Mouse (Mus musculus) liver, embryonic 15.5 days (tissue): ENCODE measurements around the gene Mrps23. TPM values are rescaled to one million over a fixed set of nuclear protein-coding genes. Genes with fewer than 3 reads are reported as not detected.

Experiments
- ATAC-seq: fragments of 200-750 bp; cut with Nextera tagmentation; 2 replicates; pipeline ENCODE4 v1.8.0; 2017; ENCODE audit warnings: moderate number of reproducible peaks, mild to moderate bottlenecking, moderate library complexity; ENCODE audit not compliant: insufficient read depth
- H3K27ac ChIP-seq: fragments of 300-500 bp; sonication (generic); replicated peaks from 2 replicates; pipeline ENCODE4 v1.5.1; 2015; ENCODE audit warnings: mild to moderate bottlenecking, inconsistent platforms
- H3K27me3 ChIP-seq: fragments of 300-500 bp; sonication (generic); 2 replicates; pipeline ENCODE4 v1.6.1; 2015; ENCODE audit warnings: mild to moderate bottlenecking, inconsistent platforms
- H3K36me3 ChIP-seq: fragments of 300-500 bp; sonication (generic); replicated peaks from 2 replicates; pipeline ENCODE4 v1.6.1; 2015; ENCODE audit warnings: moderate library complexity, mild to moderate bottlenecking, inconsistent platforms
- H3K4me1 ChIP-seq: fragments of 300-500 bp; sonication (generic); replicated peaks from 2 replicates; pipeline ENCODE4 v1.6.1; 2015; ENCODE audit warnings: inconsistent platforms
- H3K4me2 ChIP-seq: fragments of 300-500 bp; sonication (generic); 2 replicates; pipeline ENCODE4 v1.6.1; 2015; ENCODE audit warnings: moderate library complexity, mild to moderate bottlenecking, inconsistent platforms
- H3K4me3 ChIP-seq: fragments of 300-500 bp; sonication (generic); replicated peaks from 2 replicates; pipeline ENCODE4 v1.5.1; 2015; ENCODE audit warnings: mild to moderate bottlenecking, inconsistent platforms
- H3K9ac ChIP-seq: fragments of 300-500 bp; sonication (generic); 2 replicates; pipeline ENCODE4 v1.6.1; 2015; ENCODE audit warnings: moderate library complexity, mild to moderate bottlenecking, inconsistent platforms
- H3K9me3 ChIP-seq: fragments of 300-500 bp; sonication (generic); replicated peaks from 2 replicates; pipeline ENCODE4 v1.6.1; 2016; ENCODE audit warnings: inconsistent platforms
- WGBS: fragments of 180-500 bp; shearing (Covaris S2); methylation state at CpG from one replicate; pipeline ENCODE4 v1.1.7; 2015; ENCODE audit warnings: mixed read lengths; ENCODE audit not compliant: insufficient replicate concordance; 5-methylcytosine and 5-hydroxymethylcytosine counted together
- polyA plus RNA-seq: library from polyadenylated mRNA; unstranded; fragments of >200 nt; fragmentation: Nextera tagmentation; extraction: Ambion mirVana; gene quantifications from 2 replicates; pipeline ENCODE4 v1.2.1, GENCODE M21; 2015

Mrps23 gene
- polyA plus RNA-seq, 1 experiment from 2014 or later = 26.9 TPM

GRCm38 (mm10) chr11:88180467-88180958 is 23.7 kb upstream of the Mrps23 start:
- Histone ChIP-seq H3K27me3 (no peaks in the 10 kb centered on the region; the same call in 1 of the 2 replicates), H3K36me3 (no peaks in the 10 kb centered on the region), H3K9me3 (no peaks in the 10 kb centered on the region), H3K4me2 (no peak overlapping the region), H3K9ac (no peak overlapping the region), H3K27ac (0 out of 2 replicates have a peak overlapping the region, but pooled peaks have one; percentile 38), H3K4me3 (no peak overlapping the region), H3K4me1 (peaks cover 10% of the 10 kb centered on the region)
- ATAC-seq = no peak
- 43% methylated on average over 6 of the region's 6 CpGs for WGBS

- H3K9me3 ChIP-seq = no peaks in the 10 kb centered on the region
- no peaks in the 10 kb centered on the region for H3K36me3 ChIP-seq
- 15% methylated on average over 16 of the region's 16 CpGs for WGBS
- ATAC-seq = peak; percentile 57
- peaks cover 10% of the 10 kb centered on the region for H3K4me1 ChIP-seq
- H3K27me3 ChIP-seq = peaks cover 5% of the 10 kb centered on the region
- no peak overlapping the region for H3K4me3 ChIP-seq
- no peak overlapping the region for H3K4me2 ChIP-seq
- no peak overlapping the region for H3K9ac ChIP-seq
- H3K27ac ChIP-seq = 0 out of 2 replicates have a peak overlapping the region, but pooled peaks have one; percentile 38
These were observed 23.1 kb upstream of the Mrps23 start for GRCm38 (mm10) chr11:88180959-88181619.

- Histone ChIP-seq H3K27ac (no peak overlapping the region), H3K27me3 (peaks cover 33% of the 10 kb centered on the region), H3K4me1 (peaks cover 20% of the 10 kb centered on the region), H3K4me3 (no peak overlapping the region), H3K36me3 (no peaks in the 10 kb centered on the region), H3K4me2 (no peak overlapping the region), H3K9me3 (no peaks in the 10 kb centered on the region), H3K9ac (no peak overlapping the region)
- ATAC-seq = no peak
- WGBS = 42% methylated on average over 17 of the region's 17 CpGs
These were observed 19.5 kb upstream of the Mrps23 start for GRCm38 (mm10) chr11:88184632-88185180.

- no peak overlapping the region for H3K4me2 ChIP-seq
- no peaks in the 10 kb centered on the region for H3K36me3 ChIP-seq
- no peak overlapping the region for H3K4me3 ChIP-seq
- peaks cover 48% of the 10 kb centered on the region for H3K27me3 ChIP-seq
- no peak overlapping the region for H3K27ac ChIP-seq
- H3K9ac ChIP-seq = no peak overlapping the region
- WGBS = 62% methylated on average over 14 of the region's 14 CpGs
- ATAC-seq = no peak
- H3K4me1 ChIP-seq = peaks cover 11% of the 10 kb centered on the region
- H3K9me3 ChIP-seq = no peaks in the 10 kb centered on the region
These were observed 17.9 kb upstream of the Mrps23 start for GRCm38 (mm10) chr11:88186078-88186946.

GRCm38 (mm10) chr11:88186947-88187243 is 17.3 kb upstream of the Mrps23 start:
- H3K4me2 ChIP-seq = no peak overlapping the region
- no peaks in the 10 kb centered on the region for H3K9me3 ChIP-seq
- no peaks in the 10 kb centered on the region for H3K36me3 ChIP-seq
- 35% methylated on average over 2 of the region's 2 CpGs for WGBS
- H3K27me3 ChIP-seq = peaks cover 53% of the 10 kb centered on the region
- no peak overlapping the region for H3K4me3 ChIP-seq
- H3K9ac ChIP-seq = no peak overlapping the region
- no peak overlapping the region for H3K27ac ChIP-seq
- no peak for ATAC-seq
- H3K4me1 ChIP-seq = peaks cover 10% of the 10 kb centered on the region; the same call in 1 of the 2 replicates

GRCm38 (mm10) chr11:88187417-88188133 is 16.6 kb upstream of the Mrps23 start:
- H3K27me3 ChIP-seq = peaks cover 60% of the 10 kb centered on the region
- 9% methylated on average over 25 of the region's 25 CpGs for WGBS
- peak overlapping the region; percentile 35 for H3K4me3 ChIP-seq
- H3K27ac ChIP-seq = no peak overlapping the region
- H3K4me2 ChIP-seq = peak overlapping the region; percentile 54
- no peaks in the 10 kb centered on the region for H3K36me3 ChIP-seq
- H3K9ac ChIP-seq = no peak overlapping the region
- no peaks in the 10 kb centered on the region for H3K9me3 ChIP-seq
- H3K4me1 ChIP-seq = peaks cover 10% of the 10 kb centered on the region; the same call in 1 of the 2 replicates
- peak; percentile 72 for ATAC-seq

- ATAC-seq = no peak
- Histone ChIP-seq H3K27ac (no peak overlapping the region), H3K9me3 (no peaks in the 10 kb centered on the region), H3K9ac (no peak overlapping the region), H3K27me3 (peaks cover 67% of the 10 kb centered on the region), H3K4me2 (peak overlapping the region; percentile 54), H3K4me1 (peaks cover 14% of the 10 kb centered on the region; the same call in 1 of the 2 replicates), H3K36me3 (no peaks in the 10 kb centered on the region), H3K4me3 (0 out of 2 replicates have a peak overlapping the region, but pooled peaks have one; percentile 35)
- 38% methylated on average over 8 of the region's 8 CpGs for WGBS
These were observed 16.0 kb upstream of the Mrps23 start for GRCm38 (mm10) chr11:88188216-88188615.

GRCm38 (mm10) chr11:88188635-88189034 is 15.6 kb upstream of the Mrps23 start:
- Histone ChIP-seq H3K9ac (no peak overlapping the region), H3K4me1 (peaks cover 18% of the 10 kb centered on the region), H3K27me3 (peaks cover 71% of the 10 kb centered on the region), H3K4me2 (no peak overlapping the region), H3K9me3 (no peaks in the 10 kb centered on the region), H3K4me3 (no peak overlapping the region), H3K27ac (no peak overlapping the region), H3K36me3 (no peaks in the 10 kb centered on the region)
- no peak for ATAC-seq
- WGBS = 61% methylated on average over 7 of the region's 7 CpGs

GRCm38 (mm10) chr11:88192595-88192994 is 11.6 kb upstream of the Mrps23 start:
- no peak for ATAC-seq

GRCm38 (mm10) chr11:88193098-88193823 is 10.9 kb upstream of the Mrps23 start:
- Histone ChIP-seq H3K27me3 (peaks cover 91% of the 10 kb centered on the region), H3K36me3 (no peaks in the 10 kb centered on the region), H3K4me2 (peak overlapping the region; percentile 46), H3K4me1 (peaks cover 16% of the 10 kb centered on the region), H3K9me3 (no peaks in the 10 kb centered on the region), H3K27ac (no peak overlapping the region), H3K9ac (no peak overlapping the region), H3K4me3 (peak overlapping the region; percentile 25)
- ATAC-seq = no peak
- WGBS = 3% methylated on average over 34 of the region's 34 CpGs

More at GRCm38 (mm10) chr11:88192595-88192994, 11.6 kb upstream of the Mrps23 start:
- Histone ChIP-seq H3K9ac (no peak overlapping the region), H3K4me1 (peaks cover 22% of the 10 kb centered on the region), H3K4me3 (no peak overlapping the region), H3K4me2 (no peak overlapping the region), H3K9me3 (no peaks in the 10 kb centered on the region), H3K36me3 (no peaks in the 10 kb centered on the region), H3K27ac (no peak overlapping the region), H3K27me3 (peaks cover 91% of the 10 kb centered on the region)
- WGBS = 3% methylated on average over 4 of the region's 4 CpGs
